Mouse (Mus musculus) limb, embryonic 14.5 days (tissue): ENCODE data around the gene Pcsk4. TPM values are rescaled to one million over a fixed set of nuclear protein-coding genes. Genes with fewer than 3 reads are reported as not detected.
A peak's percentile ranks its signal among the peaks of the same experiment; 100 is the strongest.

Source experiments
- ATAC-seq: fragments of 200-750 bp; cut with Nextera tagmentation; 2 replicates; pipeline ENCODE4 v1.8.0; 2017; ENCODE audit warnings: low read depth, moderate number of reproducible peaks, moderate TSS enrichment; ENCODE audit not compliant: low FRiP score
- DNase-seq: peaks from one replicate; pipeline ENCODE4 v3.0.0-alpha.2; 2015; ENCODE audit warnings: low spot score
- H3K27ac ChIP-seq: fragments of 300-500 bp; sonication (generic); replicated peaks from 2 replicates; pipeline ENCODE4 v1.5.1; 2014; ENCODE audit warnings: low read depth, mild to moderate bottlenecking, low read length, moderate library complexity, mixed read lengths
- H3K27me3 ChIP-seq: fragments of 300-500 bp; sonication (generic); 2 replicates; pipeline ENCODE4 v1.6.1; 2014; ENCODE audit warnings: low read length, mixed read lengths; ENCODE audit not compliant: control insufficient read depth, insufficient read depth
- H3K36me3 ChIP-seq: fragments of 300-500 bp; sonication (generic); 2 replicates; pipeline ENCODE4 v1.6.1; 2014; ENCODE audit warnings: mild to moderate bottlenecking, low read length, moderate library complexity, mixed read lengths; ENCODE audit not compliant: control insufficient read depth, insufficient read depth
- H3K4me1 ChIP-seq: fragments of 300-500 bp; sonication (generic); 2 replicates; pipeline ENCODE4 v1.6.1; 2014; ENCODE audit warnings: antibody characterized with exemption, low read length, mixed read lengths; ENCODE audit not compliant: control insufficient read depth, insufficient read depth
- H3K4me2 ChIP-seq: fragments of 300-500 bp; sonication (generic); replicated peaks from 2 replicates; pipeline ENCODE4 v1.6.1; 2014; ENCODE audit warnings: low read depth, mild to moderate bottlenecking, low read length, moderate library complexity; ENCODE audit not compliant: severe bottlenecking
- H3K4me3 ChIP-seq: fragments of 300-500 bp; sonication (generic); replicated peaks from 2 replicates; pipeline ENCODE4 v1.5.1; 2014; ENCODE audit warnings: low read length
- H3K9ac ChIP-seq: fragments of 300-500 bp; sonication (generic); 2 replicates; pipeline ENCODE4 v1.6.1; 2014; ENCODE audit warnings: mild to moderate bottlenecking, low read depth, low read length, moderate library complexity; ENCODE audit not compliant: severe bottlenecking
- H3K9me3 ChIP-seq: fragments of 300-500 bp; sonication (generic); 2 replicates; pipeline ENCODE4 v1.6.1; 2016; ENCODE audit warnings: low read length; ENCODE audit not compliant: control insufficient read depth
- POLR2A ChIP-seq: fragments of 200-500 bp; IDR thresholded peaks from 2 replicates; pipeline ENCODE4 v1.8.0; 2012; ENCODE audit warnings: inconsistent platforms, mild to moderate bottlenecking, moderate library complexity, borderline replicate concordance; ENCODE audit not compliant: insufficient read depth, insufficient read length; ENCODE audit errors: extremely low read depth
- WGBS: fragments of 180-500 bp; shearing (Covaris S2); extraction: QIAGEN DNeasy Blood & Tissue Kit; methylation state at CpG from one replicate; pipeline ENCODE4 v1.1.7; 2014; 5-methylcytosine and 5-hydroxymethylcytosine counted together
- polyA plus RNA-seq, 2 experiments: library from polyadenylated mRNA; depleted of rRNA in 1 of 2; stranded (reverse) in 1 of 2; unstranded in 1 of 2; fragments of >200 nt; fragmentation: Nextera tagmentation in 1 of 2; extraction: Ambion mirVana in 1 of 2; gene quantifications; 2 replicates each; pipeline versions ENCODE4 v1.2.1 to v1.2.3; 2012 to 2014

The Pcsk4 gene
- polyA plus RNA-seq, 2 experiments: 4.2 to 7.8 TPM

- no peak for ATAC-seq
Observed at GRCm38 (mm10) chr10:80356001-80356682, 26.8 kb upstream of the Pcsk4 start, which contains the start of gene Plk5. TSS of gene Plk5 (plus strand) at chr10:80356459.

GRCm38 (mm10) chr10:80355431-80355830, 26.1 kb upstream of the Pcsk4 start:
- Histone ChIP-seq H3K27ac (no peak overlapping the region), H3K4me1 (peaks cover 15% of the 10 kb centered on the region), H3K36me3 (no peaks in the 10 kb centered on the region), H3K27me3 (peaks cover 71% of the 10 kb centered on the region), H3K9ac (no peak overlapping the region), H3K9me3 (no peaks in the 10 kb centered on the region), H3K4me3 (no peak overlapping the region), H3K4me2 (no peak overlapping the region)
- no peak for TF ChIP-seq POLR2A
- ATAC-seq: no peak
- no peak for DNase-seq
- WGBS: 8% methylated on average over 8 of the region's 9 CpGs

More at GRCm38 (mm10) chr10:80356001-80356682, 26.8 kb upstream of the Pcsk4 start, which contains the start of gene Plk5:
- no peak for DNase-seq
- Histone ChIP-seq H3K27ac (no peak within 1 kb of the TSS), H3K4me3 (peak within 1 kb of the TSS; percentile 43), H3K9ac (peak within 1 kb of the TSS; percentile 28; the same call in 1 of the 2 replicates), H3K4me1 (peaks cover 15% of the 10 kb centered on the region), H3K27me3 (peaks cover 64% of the 10 kb centered on the region), H3K4me2 (peak within 1 kb of the TSS; percentile 63), H3K36me3 (no peaks in the 10 kb centered on the region), H3K9me3 (no peaks in the 10 kb centered on the region)
- WGBS: 3% methylated on average over 20 of the region's 53 CpGs
- TF ChIP-seq POLR2A: no peak

GRCm38 (mm10) chr10:80352727-80353126, 23.4 kb upstream of the Pcsk4 start:
- Histone ChIP-seq H3K36me3 (no peaks in the 10 kb centered on the region), H3K27me3 (peaks cover 87% of the 10 kb centered on the region), H3K9ac (0 out of 2 replicates have a peak overlapping the region, but pooled peaks have one; percentile 16), H3K4me1 (peaks cover 22% of the 10 kb centered on the region), H3K27ac (no peak overlapping the region), H3K9me3 (no peaks in the 10 kb centered on the region), H3K4me2 (no peak overlapping the region), H3K4me3 (no peak overlapping the region)
- no peak for ATAC-seq
- TF ChIP-seq POLR2A: no peak
- 63% methylated on average over 8 of the region's 8 CpGs for WGBS
- no peak for DNase-seq

- Histone ChIP-seq H3K9ac (no peak overlapping the region), H3K4me3 (no peak overlapping the region), H3K36me3 (no peaks in the 10 kb centered on the region), H3K27ac (no peak overlapping the region), H3K27me3 (peaks cover 87% of the 10 kb centered on the region), H3K4me1 (peaks cover 17% of the 10 kb centered on the region), H3K4me2 (no peak overlapping the region), H3K9me3 (no peaks in the 10 kb centered on the region)
- no peak for ATAC-seq
- WGBS: 25% methylated on average over 11 of the region's 11 CpGs
- DNase-seq: no peak
- TF ChIP-seq POLR2A: no peak
Observed at GRCm38 (mm10) chr10:80351896-80352295, 22.6 kb upstream of the Pcsk4 start.

- WGBS: under 1% methylated on average over 7 of the region's 7 CpGs
Observed at GRCm38 (mm10) chr10:80350292-80350691, 21.0 kb upstream of the Pcsk4 start.

More at GRCm38 (mm10) chr10:80350292-80350691, 21.0 kb upstream of the Pcsk4 start:
- H3K4me1 ChIP-seq: peaks cover 10% of the 10 kb centered on the region
- H3K36me3 ChIP-seq: no peaks in the 10 kb centered on the region
- peaks cover 86% of the 10 kb centered on the region for H3K27me3 ChIP-seq
- no peak for TF ChIP-seq POLR2A
- ATAC-seq (peak; percentile 70), DNase-seq (peak; percentile 75)
- no peak overlapping the region for H3K9ac ChIP-seq
- H3K27ac ChIP-seq: no peak overlapping the region
- H3K4me2 ChIP-seq: no peak overlapping the region
- no peaks in the 10 kb centered on the region for H3K9me3 ChIP-seq
- no peak overlapping the region for H3K4me3 ChIP-seq
